Mouse (Mus musculus) bone marrow, adult 2 months (tissue): Measurements from ENCODE around the gene Fez1. TPM values are rescaled to one million over a fixed set of nuclear protein-coding genes. Genes with fewer than 3 reads are reported as not detected.

Experiments used
- H3K27ac ChIP-seq: fragments of 200-500 bp; 2 replicates; pipeline ENCODE4 v1.5.1; 2012; ENCODE audit warnings: low read depth, mild to moderate bottlenecking, control low read depth, inconsistent platforms, low read length; ENCODE audit not compliant: control insufficient read depth, poor library complexity, insufficient read depth
- H3K4me1 ChIP-seq: fragments of 200-500 bp; 2 replicates; pipeline ENCODE4 v1.6.1; 2011; ENCODE audit warnings: low read length; ENCODE audit not compliant: control insufficient read depth, insufficient read depth
- H3K4me3 ChIP-seq: fragments of 200-500 bp; replicated peaks from 2 replicates; pipeline ENCODE3; 2011; ENCODE audit warnings: mild to moderate bottlenecking, low read depth, low read length, control low read depth; ENCODE audit not compliant: control insufficient read depth
- CTCF ChIP-seq: fragments of 200-500 bp; IDR thresholded peaks from 2 replicates; pipeline ENCODE4 v1.5.1; 2011; ENCODE audit warnings: low read length, control low read depth; ENCODE audit not compliant: control insufficient read depth, insufficient read depth
- POLR2A ChIP-seq: fragments of 200-500 bp; IDR thresholded peaks from 2 replicates; pipeline ENCODE4 v1.6.1; 2011; ENCODE audit warnings: low read depth, mild to moderate bottlenecking, control low read depth, low read length, borderline replicate concordance; ENCODE audit not compliant: control insufficient read depth
- WGBS: fragments of 180-500 bp; shearing (Covaris S2); methylation state at CpG from one replicate; pipeline ENCODE4 v1.1.7; 2018; 5-methylcytosine and 5-hydroxymethylcytosine counted together
- polyA plus RNA-seq: library from polyadenylated mRNA; stranded (reverse); fragments of >200 nt; gene quantifications from 2 replicates; pipeline ENCODE4 v1.2.4, GENCODE M21; 2011; ENCODE audit warnings: low replicate concordance; ENCODE audit not compliant: missing spikeins, insufficient read depth, insufficient read length

Fez1 gene
- polyA plus RNA-seq, 1 experiment: 7.3 TPM

GRCm38 (mm10) chr9:36876313-36876712, 54.6 kb downstream of the Fez1 start:
- Histone ChIP-seq H3K4me1 (no peaks in the 10 kb centered on the region), H3K4me3 (no peak overlapping the region), H3K27ac (no peak overlapping the region)
- 77% methylated on average over 5 of the region's 5 CpGs for WGBS
- TF ChIP-seq POLR2A (no peak), CTCF (no peak)

- Histone ChIP-seq H3K4me1 (no peaks in the 10 kb centered on the region), H3K27ac (no peak overlapping the region), H3K4me3 (no peak overlapping the region)
- TF ChIP-seq CTCF (no peak), POLR2A (no peak)
These were observed 55.1 kb downstream of the Fez1 start for GRCm38 (mm10) chr9:36876787-36877186.

GRCm38 (mm10) chr9:36881615-36882014, 60.0 kb downstream of the Fez1 start:
- Histone ChIP-seq H3K4me1 (no peaks in the 10 kb centered on the region), H3K27ac (no peak overlapping the region), H3K4me3 (no peak overlapping the region)
- WGBS: 63% methylated on average over 5 of the region's 5 CpGs
- no peak for TF ChIP-seq POLR2A

- H3K4me3 ChIP-seq: no peak overlapping the region
- WGBS: 48% methylated on average over 8 of the region's 8 CpGs
- H3K4me1 ChIP-seq: no peaks in the 10 kb centered on the region
- no peak overlapping the region for H3K27ac ChIP-seq
- no peak for TF ChIP-seq CTCF
- no peak for TF ChIP-seq POLR2A
These were observed 60.5 kb downstream of the Fez1 start for GRCm38 (mm10) chr9:36882034-36882745.

GRCm38 (mm10) chr9:36883569-36883968, 61.9 kb downstream of the Fez1 start:
- no peak overlapping the region for H3K4me3 ChIP-seq
- TF ChIP-seq POLR2A: no peak
- TF ChIP-seq CTCF: no peak
- WGBS: 50% methylated on average over 3 of the region's 3 CpGs
- no peaks in the 10 kb centered on the region for H3K4me1 ChIP-seq
- no peak overlapping the region for H3K27ac ChIP-seq

- H3K27ac ChIP-seq: no peak overlapping the region
- 59% methylated on average over 3 of the region's 3 CpGs for WGBS
- no peaks in the 10 kb centered on the region for H3K4me1 ChIP-seq
- TF ChIP-seq POLR2A (no peak), CTCF (no peak)
- H3K4me3 ChIP-seq: no peak overlapping the region
These were observed 63.6 kb downstream of the Fez1 start for GRCm38 (mm10) chr9:36885237-36885636.

GRCm38 (mm10) chr9:36890552-36890951, 68.9 kb downstream of the Fez1 start:
- Histone ChIP-seq H3K4me3 (no peak overlapping the region), H3K27ac (no peak overlapping the region), H3K4me1 (no peaks in the 10 kb centered on the region)
- TF ChIP-seq CTCF (peak; percentile 50; the same call in 1 of the 2 replicates), POLR2A (no peak)
- 40% methylated on average over 4 of the region's 4 CpGs for WGBS

GRCm38 (mm10) chr9:36893413-36893990, 71.8 kb downstream of the Fez1 start:
- Histone ChIP-seq H3K4me3 (no peak overlapping the region), H3K4me1 (no peaks in the 10 kb centered on the region), H3K27ac (no peak overlapping the region)
- WGBS: 63% methylated on average over 6 of the region's 6 CpGs
- TF ChIP-seq POLR2A: no peak
- no peak for TF ChIP-seq CTCF

- no peak for TF ChIP-seq POLR2A
- TF ChIP-seq CTCF: no peak
- 70% methylated on average over 7 of the region's 7 CpGs for WGBS
- H3K4me3 ChIP-seq: no peak overlapping the region
- no peaks in the 10 kb centered on the region for H3K4me1 ChIP-seq
- no peak overlapping the region for H3K27ac ChIP-seq
These were observed 72.6 kb downstream of the Fez1 start for GRCm38 (mm10) chr9:36894242-36894641.
